Mouse (Mus musculus): Measurements from ENCODE around the gene Rap1a.

DNA sequence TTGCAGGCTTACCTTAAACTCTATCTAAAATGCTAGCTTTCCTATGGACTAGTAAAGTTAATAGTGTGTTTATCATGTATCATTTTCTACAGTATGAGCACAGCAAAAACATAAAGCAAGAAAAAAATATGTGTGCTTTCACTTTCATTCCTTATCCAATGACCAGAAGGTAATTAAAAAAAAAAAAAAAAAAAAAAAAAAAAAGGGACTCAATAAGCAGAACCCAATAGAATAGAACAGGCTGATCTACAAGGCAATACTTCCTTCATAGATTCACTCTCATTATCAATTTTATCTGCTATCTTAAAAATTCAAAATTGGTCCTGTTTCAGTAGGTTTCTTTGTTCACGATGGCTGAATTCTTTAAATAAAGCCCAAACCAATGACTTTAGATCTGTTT, 30.3 kb downstream of the Rap1a start:
- no peak for TF ChIP-seq POLR2A (IDR thresholded peaks at IDR 0.05; ENCODE audit: insufficient read length, low read depth)
- TF ChIP-seq TCF12 (IDR thresholded peaks at IDR 0.05; ENCODE audit: insufficient read depth, poor library complexity, severe bottlenecking): no peak
- no peak for TF ChIP-seq MAX (IDR thresholded peaks at IDR 0.05; ENCODE audit: low read depth)
- no peak for TF ChIP-seq POLR2AphosphoS2 (IDR thresholded peaks at IDR 0.05; ENCODE audit: insufficient read length, low read depth)
- TF ChIP-seq MYOG (IDR thresholded peaks at IDR 0.05; ENCODE audit: control insufficient read depth in 1 of 3, insufficient read depth in 1 of 3, insufficient read length in 2 of 3, low read depth in 2 of 3): no peak
- TF ChIP-seq USF1 (IDR thresholded peaks at IDR 0.05; ENCODE audit: low read depth): no peak
- TF ChIP-seq CEBPB (IDR thresholded peaks at IDR 0.05; ENCODE audit: insufficient read depth, poor library complexity, severe bottlenecking): no peak
- no peak for TF ChIP-seq SRF (IDR thresholded peaks at IDR 0.05; ENCODE audit: control insufficient read depth, insufficient read length, low read depth)
- TF ChIP-seq E2F4 (IDR thresholded peaks at IDR 0.05; ENCODE audit: insufficient read depth): no peak
- TF ChIP-seq TCF3 (IDR thresholded peaks at IDR 0.05; ENCODE audit: insufficient read length, low read depth): no peak
- TF ChIP-seq MYOD1 (IDR thresholded peaks at IDR 0.05; ENCODE audit: control insufficient read depth in 1 of 3, insufficient read length in 2 of 3, low read depth in 2 of 3): no peak
